Mouse (Mus musculus) heart, postnatal 0 days (tissue): ENCODE measurements around the gene Cep55. TPM values are rescaled to one million over a fixed set of nuclear protein-coding genes. Genes with fewer than 3 reads are reported as not detected.

ENCODE experiments used
- ATAC-seq: fragments of 200-750 bp; cut with Nextera tagmentation; 2 replicates; pipeline ENCODE4 v1.8.0; 2017; ENCODE audit warnings: low read depth, moderate number of reproducible peaks, moderate library complexity; ENCODE audit not compliant: insufficient read depth
- DNase-seq: peaks from one replicate; pipeline ENCODE4 v3.0.0-alpha.2; 2016; ENCODE audit warnings: low spot score
- H3K27ac ChIP-seq: fragments of 300-500 bp; sonication (generic); 2 replicates; pipeline ENCODE4 v1.5.1; 2014; ENCODE audit warnings: low read depth, mild to moderate bottlenecking
- H3K27me3 ChIP-seq: fragments of 300-500 bp; sonication (generic); 2 replicates; pipeline ENCODE4 v1.6.1; 2014; ENCODE audit warnings: low read length, mixed read lengths; ENCODE audit not compliant: control insufficient read depth, insufficient read depth
- H3K36me3 ChIP-seq: fragments of 300-500 bp; sonication (generic); replicated peaks from 2 replicates; pipeline ENCODE4 v1.6.1; 2014; ENCODE audit warnings: low read length, mixed read lengths; ENCODE audit not compliant: control insufficient read depth, insufficient read depth
- H3K4me1 ChIP-seq: fragments of 300-500 bp; sonication (generic); 2 replicates; pipeline ENCODE4 v1.6.1; 2014; ENCODE audit warnings: antibody characterized with exemption; ENCODE audit not compliant: control insufficient read depth, insufficient read depth
- H3K4me2 ChIP-seq: fragments of 300-500 bp; sonication (generic); 2 replicates; pipeline ENCODE4 v1.6.1; 2014; ENCODE audit warnings: low read depth, mild to moderate bottlenecking, low read length, moderate library complexity
- H3K4me3 ChIP-seq: fragments of 300-500 bp; sonication (generic); 2 replicates; pipeline ENCODE4 v1.5.1; 2014; ENCODE audit warnings: low read depth, low read length
- H3K9ac ChIP-seq: fragments of 300-500 bp; sonication (generic); replicated peaks from 2 replicates; pipeline ENCODE4 v1.6.1; 2014; ENCODE audit warnings: low read depth, low read length, mixed read lengths
- H3K9me3 ChIP-seq: fragments of 300-500 bp; sonication (generic); replicated peaks from 2 replicates; pipeline ENCODE4 v1.6.1; 2016; ENCODE audit warnings: low read length; ENCODE audit not compliant: control insufficient read depth
- CTCF ChIP-seq: IDR thresholded peaks from 2 replicates; pipeline ENCODE4 v1.5.1; 2016; ENCODE audit warnings: antibody characterized with exemption, control low read depth, low read depth
- EP300 ChIP-seq: IDR thresholded peaks from 2 replicates; pipeline ENCODE4 v1.6.1; 2016; ENCODE audit warnings: antibody characterized with exemption, low read depth
- WGBS: fragments of 180-500 bp; shearing (Covaris S2); extraction: QIAGEN DNeasy Blood & Tissue Kit; methylation state at CpG from one replicate; pipeline ENCODE4 v1.1.7; 2014; 5-methylcytosine and 5-hydroxymethylcytosine counted together
- polyA plus RNA-seq: library from polyadenylated mRNA; unstranded; fragments of >200 nt; fragmentation: Nextera tagmentation; extraction: Ambion mirVana; gene quantifications from 2 replicates; pipeline ENCODE4 v1.2.1, GENCODE M21; 2015
- total RNA-seq: library from RNA; depleted of rRNA; stranded (reverse); fragments of >200 nt; gene quantifications from 2 replicates; pipeline ENCODE4 v1.2.3, GENCODE M21; 2014; ENCODE audit warnings: low replicate concordance

Cep55 gene
- total and polyA plus RNA-seq, 2 experiments from 2014 or later, result 9.2 to 19.1 TPM

- Histone ChIP-seq H3K9ac (no peak overlapping the region), H3K27me3 (no peaks in the 10 kb centered on the region), H3K27ac (no peak overlapping the region), H3K9me3 (no peaks in the 10 kb centered on the region), H3K4me3 (no peak overlapping the region), H3K4me2 (no peak overlapping the region), H3K36me3 (no peaks in the 10 kb centered on the region), H3K4me1 (no peaks in the 10 kb centered on the region)
- no peak for DNase-seq
- no peak for TF ChIP-seq EP300
- TF ChIP-seq CTCF, result no peak
- ATAC-seq, result no peak
- WGBS, result 51% methylated on average over 5 of the region's 5 CpGs
Observed at GRCm38 (mm10) chr19:38082931-38083525, 28.2 kb downstream of the Cep55 start.

- Histone ChIP-seq H3K4me1 (no peaks in the 10 kb centered on the region), H3K27ac (no peak overlapping the region), H3K36me3 (no peaks in the 10 kb centered on the region), H3K27me3 (no peaks in the 10 kb centered on the region), H3K4me2 (no peak overlapping the region), H3K9me3 (no peaks in the 10 kb centered on the region), H3K9ac (no peak overlapping the region), H3K4me3 (no peak overlapping the region)
- ATAC-seq (no peak), DNase-seq (no peak)
- TF ChIP-seq CTCF (no peak), EP300 (no peak)
- WGBS, result 62% methylated on average over 4 of the region's 4 CpGs
Observed at GRCm38 (mm10) chr19:38085841-38086240, 31.0 kb downstream of the Cep55 start.

- no peaks in the 10 kb centered on the region for H3K36me3 ChIP-seq
- no peak overlapping the region for H3K9ac ChIP-seq
- ATAC-seq (peak; percentile 87), DNase-seq (peak; percentile 55)
- H3K27me3 ChIP-seq, result no peaks in the 10 kb centered on the region
- no peak overlapping the region for H3K4me3 ChIP-seq
- 39% methylated on average over 11 of the region's 11 CpGs for WGBS
- H3K9me3 ChIP-seq, result no peaks in the 10 kb centered on the region
- H3K4me2 ChIP-seq, result no peak overlapping the region
- H3K27ac ChIP-seq, result no peak overlapping the region
- no peak for TF ChIP-seq EP300
- peak; percentile 72 for TF ChIP-seq CTCF
- H3K4me1 ChIP-seq, result no peaks in the 10 kb centered on the region
Observed at GRCm38 (mm10) chr19:38086948-38087551, 32.2 kb downstream of the Cep55 start.

- Histone ChIP-seq H3K4me3 (no peak overlapping the region), H3K9me3 (no peaks in the 10 kb centered on the region), H3K27ac (no peak overlapping the region), H3K36me3 (no peaks in the 10 kb centered on the region), H3K4me2 (no peak overlapping the region), H3K27me3 (0 out of 2 replicates have a peak, but pooled peaks cover 5% of the 10 kb centered on the region), H3K9ac (no peak overlapping the region), H3K4me1 (no peaks in the 10 kb centered on the region)
- no peak for TF ChIP-seq CTCF
- TF ChIP-seq EP300, result no peak
- DNase-seq (no peak), ATAC-seq (no peak)
- whole genome bisulfite sequencing, result 63% methylated on average over 8 of the region's 8 CpGs
Observed at GRCm38 (mm10) chr19:38089358-38089757, 34.5 kb downstream of the Cep55 start.

- no peak for ATAC-seq
- Histone ChIP-seq H3K4me2 (no peak overlapping the region), H3K9ac (no peak overlapping the region), H3K4me3 (no peak overlapping the region), H3K27ac (no peak overlapping the region), H3K9me3 (no peaks in the 10 kb centered on the region), H3K4me1 (no peaks in the 10 kb centered on the region), H3K27me3 (peaks cover 19% of the 10 kb centered on the region), H3K36me3 (no peaks in the 10 kb centered on the region)
- DNase-seq, result no peak
- WGBS, result 72% methylated on average over 4 of the region's 4 CpGs
- no peak for TF ChIP-seq EP300
- no peak for TF ChIP-seq CTCF
Observed at GRCm38 (mm10) chr19:38091512-38091985, 36.7 kb downstream of the Cep55 start.

- no peak for DNase-seq
- Histone ChIP-seq H3K36me3 (no peaks in the 10 kb centered on the region), H3K27me3 (peaks cover 50% of the 10 kb centered on the region), H3K4me3 (no peak overlapping the region), H3K27ac (no peak overlapping the region), H3K9ac (no peak overlapping the region), H3K4me2 (no peak overlapping the region), H3K4me1 (no peaks in the 10 kb centered on the region), H3K9me3 (no peaks in the 10 kb centered on the region)
- no peak for TF ChIP-seq CTCF
- no peak for TF ChIP-seq EP300
- WGBS, result 11% methylated on average over 4 of the region's 4 CpGs
- no peak for ATAC-seq
Observed at GRCm38 (mm10) chr19:38096231-38096630, 41.4 kb downstream of the Cep55 start.
